Mouse (Mus musculus) layer of hippocampus, adult 2 months (tissue): ENCODE measurements around the gene Mrps2. TPM values are rescaled to one million over a fixed set of nuclear protein-coding genes. Genes with fewer than 3 reads are reported as not detected.

Source experiments
- DNase-seq, 2 experiments: peaks; one replicate each; pipeline ENCODE4 v3.0.0; 2022; ENCODE audit warnings: low spot score in 2 of 2
- H3K27ac ChIP-seq: fragments of 200-600 bp; 2 replicates; pipeline ENCODE4 v1.8.1; 2022
- H3K4me3 ChIP-seq: fragments of 200-600 bp; 2 replicates; pipeline ENCODE4 v1.8.1; 2022; ENCODE audit warnings: mild to moderate bottlenecking
- CTCF ChIP-seq: fragments of 200-600 bp; conservative IDR thresholded peaks from 2 replicates; pipeline ENCODE4 v1.8.1; 2022; ENCODE audit warnings: antibody characterized with exemption, mild to moderate bottlenecking, moderate library complexity
- total RNA-seq, 2 experiments: library from RNA; stranded (reverse); gene quantifications; 2 replicates each; pipeline ENCODE4 v1.2.3; 2021

Gene Mrps2
- total RNA-seq, 2 experiments from 2014 or later: 35.8 to 39.4 TPM

DNA sequence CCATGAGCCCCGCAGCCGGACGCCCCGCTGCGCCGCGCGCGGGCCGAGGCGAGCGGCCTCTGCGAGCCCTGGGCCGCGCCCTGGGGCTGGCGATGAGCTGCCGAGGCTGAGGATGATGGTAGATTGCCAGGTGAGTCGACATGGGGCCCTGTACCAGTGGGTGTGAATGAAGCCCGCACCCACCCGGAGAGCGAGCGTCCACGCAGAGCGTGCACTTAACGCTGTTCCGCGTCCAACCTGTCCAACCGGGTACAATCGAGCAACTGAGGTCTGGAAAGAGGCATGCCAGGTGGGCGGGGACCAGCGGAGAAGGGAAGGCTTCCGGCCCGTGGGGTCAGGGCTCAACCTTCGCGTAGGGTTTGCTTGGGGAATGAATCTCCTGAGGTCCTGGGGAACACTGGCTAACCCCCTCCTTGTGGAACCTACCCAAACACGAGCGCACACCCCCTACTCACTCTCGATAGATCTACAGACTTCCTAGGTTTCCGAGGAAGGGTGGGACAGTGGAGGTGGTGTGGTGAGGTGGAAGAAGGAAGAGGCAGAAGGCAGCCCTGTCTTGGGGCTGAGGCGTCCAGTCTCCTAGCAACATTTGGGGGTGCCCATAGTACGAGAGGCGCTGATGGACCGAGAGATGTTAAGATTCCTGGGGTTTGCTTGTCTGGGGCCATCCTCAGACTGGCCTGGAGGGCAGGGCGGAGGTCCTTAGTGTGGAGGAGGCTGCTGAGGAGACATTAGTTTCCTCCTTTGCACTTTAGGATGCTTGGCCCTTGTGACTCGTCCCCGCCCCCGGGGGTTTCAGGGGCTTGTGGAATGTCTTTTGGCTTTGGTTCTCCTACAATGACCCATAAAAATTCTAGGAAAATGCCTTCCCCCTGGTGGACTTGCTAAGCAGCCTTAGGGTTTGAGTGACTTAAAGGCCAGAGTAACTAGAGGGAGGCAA is 45.8 kb downstream of the Mrps2 start:
- no peak for DNase-seq
- Histone ChIP-seq H3K4me3 (peak overlapping the region; percentile 76), H3K27ac (peak overlapping the region; percentile 78)
- no peak for TF ChIP-seq CTCF

DNA sequence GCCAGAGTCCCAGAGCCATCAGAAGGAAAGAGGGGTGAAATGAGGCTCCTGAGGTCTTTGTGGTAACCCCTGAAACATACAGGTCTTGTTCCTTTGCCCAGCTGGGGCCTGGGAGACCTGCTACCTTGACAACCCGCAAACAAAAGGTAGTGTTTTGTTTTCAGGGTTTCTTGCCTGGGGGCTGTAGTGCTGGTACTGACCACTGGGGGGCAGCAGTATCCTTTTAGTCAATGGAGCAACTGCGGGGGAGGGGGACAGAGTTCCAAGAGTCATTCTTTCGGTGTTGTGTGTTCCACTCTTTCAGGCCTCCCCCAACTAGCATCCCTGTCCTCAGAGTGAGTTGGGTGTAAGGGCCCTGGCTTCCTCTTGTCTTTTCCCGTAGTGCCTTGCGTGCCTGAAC is 46.6 kb downstream of the Mrps2 start:
- H3K4me3 ChIP-seq: peak overlapping the region; percentile 76
- DNase-seq: peak; percentile 80 to 92
- TF ChIP-seq CTCF: peak; percentile 87
- H3K27ac ChIP-seq: peak overlapping the region; percentile 78; the same call in 1 of the 2 replicates

DNA sequence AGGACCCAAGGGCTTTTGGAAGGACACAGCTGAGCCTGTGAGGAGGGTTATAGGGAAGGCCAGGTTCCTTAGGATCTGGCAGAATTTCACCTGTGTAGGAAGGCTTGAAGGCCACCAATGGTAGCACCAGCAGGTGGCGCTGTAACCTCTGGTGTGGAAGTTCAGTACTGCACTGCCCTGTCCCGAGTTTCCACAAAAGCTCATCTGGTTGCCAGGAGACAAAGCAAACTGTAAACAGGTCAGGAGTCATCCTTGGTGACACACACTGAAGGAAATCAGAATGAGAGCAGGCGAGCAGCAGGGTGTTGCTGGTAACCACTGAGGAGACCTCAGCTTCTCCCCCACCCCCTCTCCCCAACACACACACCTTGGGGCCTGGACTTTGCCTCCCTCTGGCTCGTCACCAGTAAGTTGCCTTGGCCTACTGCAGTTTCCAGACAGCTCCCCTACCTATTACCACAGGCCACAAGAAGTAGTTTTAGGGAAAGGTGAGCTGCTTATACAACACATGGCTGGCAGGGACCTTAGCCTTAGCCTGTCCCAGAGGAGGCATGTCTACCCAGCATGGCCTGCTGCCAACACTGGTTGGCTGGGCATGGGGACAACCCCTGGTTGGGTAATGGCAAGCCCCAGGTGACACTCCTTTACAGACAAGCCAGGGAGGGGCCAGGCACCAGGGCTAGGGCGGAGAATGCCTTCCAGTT is 49.5 kb downstream of the Mrps2 start:
- Histone ChIP-seq H3K27ac (peak overlapping the region; percentile 82), H3K4me3 (no peak overlapping the region)
- TF ChIP-seq CTCF: peak; percentile 90
- peak in 1 of 2 experiments; percentile 72 for DNase-seq

DNA sequence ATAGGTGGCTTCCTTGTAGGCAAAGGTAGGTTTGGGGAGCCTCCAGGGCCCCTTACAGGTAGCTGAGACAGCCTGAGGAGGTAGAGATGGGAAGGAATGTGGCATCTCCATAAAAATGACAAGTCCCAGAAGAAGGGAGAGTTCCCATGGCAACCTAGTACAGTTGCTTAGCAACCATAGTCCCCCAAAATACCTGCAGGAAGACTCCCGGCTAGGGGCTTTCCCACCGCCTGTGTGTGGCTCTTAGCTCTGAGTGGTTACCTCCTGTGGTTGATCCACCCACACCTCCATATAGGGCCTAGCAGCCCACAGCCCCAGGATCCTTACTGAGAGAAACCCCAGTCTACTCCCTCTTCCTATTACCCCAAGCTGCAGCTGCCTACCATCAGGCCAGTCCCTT is 50.4 kb downstream of the Mrps2 start:
- Histone ChIP-seq H3K27ac (peak overlapping the region; percentile 82), H3K4me3 (no peak overlapping the region)
- no peak for TF ChIP-seq CTCF
- no peak for DNase-seq

DNA sequence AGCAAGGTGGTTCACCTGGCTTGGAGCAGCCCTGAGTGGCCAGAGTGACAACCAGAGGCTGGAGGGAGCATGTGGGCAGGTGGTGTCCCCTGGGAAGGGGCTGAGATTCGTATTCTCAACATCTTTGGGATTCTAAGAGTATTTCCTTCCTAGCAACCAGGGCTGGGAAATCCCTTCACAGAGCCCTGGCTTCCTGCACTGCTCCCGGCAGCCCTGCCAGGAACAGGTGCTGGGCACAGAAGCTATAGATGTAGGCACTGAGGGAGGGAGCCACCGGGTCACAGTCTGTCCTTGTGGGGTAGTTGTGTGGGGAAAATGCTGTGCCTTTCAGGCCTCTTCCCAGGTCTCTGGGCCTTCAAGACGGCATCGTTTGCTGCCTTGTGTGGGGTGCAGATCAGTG is 52.7 kb downstream of the Mrps2 start:
- peak overlapping the region; percentile 86 for H3K27ac ChIP-seq
- DNase-seq: no peak
- TF ChIP-seq CTCF: no peak
- no peak overlapping the region for H3K4me3 ChIP-seq

Other genes with a start within 250 kb of the Mrps2 start
- 10 to 100 TPM; 14.5 to 17.3 TPM for gene Ppp1r26, start 21.3 kb upstream of the Mrps2 start, total RNA-seq
- 1 to 10 TPM; 1.9 to 2.4 TPM for gene 1700007K13Rik, start 1.7 kb upstream of the Mrps2 start, total RNA-seq
- 1 to 10 TPM; 1.8 to 2.2 TPM for gene Gbgt1, start 28.8 kb downstream of the Mrps2 start, total RNA-seq
- gene Gm10134, start 38.0 kb downstream of the Mrps2 start, total RNA-seq: 1 to 10 TPM in 1 of 2 experiments, not detected in 1; 1.2 TPM
- gene Ralgds, start 45.1 kb downstream of the Mrps2 start, total RNA-seq: 100 to 1,000 TPM; 115 to 139 TPM
- not detected for gene Cel, start 95.3 kb downstream of the Mrps2 start, total RNA-seq
- gene Gtf3c5, start 115.7 kb downstream of the Mrps2 start, total RNA-seq: 10 to 100 TPM; 18.2 to 20.7 TPM
- not detected for gene Gfi1b, start 153.9 kb downstream of the Mrps2 start, total RNA-seq
- gene Tsc1, start 173.2 kb downstream of the Mrps2 start, total RNA-seq: 10 to 100 TPM; 47.1 to 49.1 TPM
- not detected for gene Spaca9, start 231.7 kb downstream of the Mrps2 start, total RNA-seq
- gene Ak8, start 232.1 kb downstream of the Mrps2 start, total RNA-seq: 1 to 10 TPM in 1 of 2 experiments, under 1 TPM in 1; 0.74 to 1.2 TPM